Mouse (Mus musculus) left cerebral cortex, postnatal 4 days (tissue): ENCODE measurements at regions not wholly inside any gene's neighbourhood (a gene's known extent, or its start where the extent isn't known, plus 50 kb on each side); places are given as distances from the start of the nearest gene placed in this dataset.
A peak's percentile ranks its signal among the peaks of the same experiment; 100 is the strongest.

Source experiments
- DNase-seq: peaks from one replicate; pipeline ENCODE4 v3.0.0-alpha.2; 2022
- intact Hi-C: fragments of 180-260 bp; cut with DNase I; formaldehyde crosslinking; loops from one replicate; pipeline ENCODE4 v1.15.1; 2025

GRCm38 (mm10) chr2:137457061-137457753, 340.8 kb upstream of the Jag1 start:
- no peak for DNase-seq
- intact Hi-C loops: no loop called here

DNA sequence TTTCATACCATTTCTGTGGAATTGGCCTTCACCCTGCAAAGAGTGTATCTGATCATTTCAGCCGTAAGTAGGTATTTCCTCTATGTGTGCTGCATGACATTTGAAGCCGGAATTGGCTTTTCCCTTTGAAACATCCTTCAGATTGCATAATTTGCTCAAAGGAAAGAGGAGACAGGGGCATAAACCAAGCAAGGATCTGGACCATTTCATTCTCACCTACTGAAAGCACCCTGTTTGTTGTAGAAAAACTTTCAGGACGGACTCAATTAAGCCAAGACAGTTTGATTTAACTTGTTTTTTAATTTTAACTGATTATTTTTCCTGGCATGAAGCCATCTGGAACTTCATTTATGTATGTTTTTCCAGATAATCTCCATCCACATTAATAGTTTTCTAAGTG, 340.0 kb upstream of the Jag1 start:
- intact Hi-C loops: no loop called here
- DNase-seq: no peak

DNA sequence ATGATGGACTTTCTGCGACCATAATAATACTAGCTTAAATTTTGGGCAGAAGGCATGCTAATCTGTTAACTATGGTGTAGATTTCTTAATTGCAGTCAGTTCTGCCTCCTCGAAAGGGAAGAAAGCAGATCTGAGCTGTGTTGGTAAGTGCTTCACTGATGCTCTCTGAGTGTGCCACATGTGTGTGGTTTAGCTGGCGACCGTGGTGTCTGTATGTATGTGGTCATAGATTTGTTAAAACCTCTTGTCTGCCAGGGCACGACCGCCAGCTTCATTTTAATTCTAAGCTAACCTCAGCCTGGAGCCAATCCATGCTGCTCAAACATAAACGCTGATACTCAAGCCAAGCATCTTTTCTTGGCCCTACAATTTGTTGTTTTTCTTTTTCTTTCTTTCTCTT, 330.5 kb upstream of the Jag1 start:
- no peak for DNase-seq
- intact Hi-C loops: no loop called here

GRCm38 (mm10) chr2:137437741-137438140, 321.3 kb upstream of the Jag1 start:
- intact Hi-C loops: no loop called here

GRCm38 (mm10) chr2:137436161-137436560, 319.7 kb upstream of the Jag1 start:
- intact Hi-C loops: no loop called here
- no peak for DNase-seq

More at GRCm38 (mm10) chr2:137437741-137438140, 321.3 kb upstream of the Jag1 start:
- DNase-seq: no peak

DNA sequence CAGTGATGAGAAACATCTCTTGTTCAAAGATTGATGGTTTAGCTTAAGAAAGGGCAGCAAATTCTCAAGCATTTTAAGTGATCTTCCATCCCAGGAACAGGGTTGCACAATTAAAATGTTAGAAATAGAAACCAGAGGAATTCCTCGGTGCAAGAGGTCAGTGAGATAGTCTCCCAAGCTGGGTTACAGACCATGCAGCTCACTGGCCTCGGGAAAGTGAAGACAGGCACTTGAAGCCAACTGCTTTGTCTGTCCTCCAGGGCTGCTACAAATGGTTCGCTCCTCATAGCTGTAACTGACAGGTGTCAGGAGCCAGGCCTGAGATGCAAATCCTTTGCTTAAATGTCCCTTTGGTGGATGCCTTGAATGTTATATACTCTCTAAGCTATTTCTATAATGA, 306.2 kb upstream of the Jag1 start:
- intact Hi-C loops: no loop called here
- no peak for DNase-seq

DNA sequence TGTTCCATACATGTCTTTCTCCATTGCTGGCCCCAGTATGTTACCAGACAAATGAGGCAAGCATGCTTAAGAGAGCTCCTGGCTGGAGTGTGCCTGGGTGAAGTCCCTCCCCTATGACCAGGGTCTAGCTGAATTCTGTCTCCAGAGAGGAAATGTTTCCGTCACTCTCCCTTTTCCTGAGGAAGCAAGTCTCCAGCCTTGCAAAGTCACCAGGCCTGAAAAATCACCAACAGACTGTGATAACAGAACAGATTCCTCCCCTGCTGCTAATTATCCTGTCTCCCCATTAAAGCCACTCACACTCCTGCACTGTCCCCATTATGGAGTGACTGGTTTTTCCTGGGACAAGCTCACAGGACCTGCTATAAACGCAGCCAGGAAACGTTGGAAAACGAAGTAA, 303.2 kb upstream of the Jag1 start:
- no peak for DNase-seq
- intact Hi-C loops: no loop called here

- intact Hi-C loops: no loop called here
- DNase-seq: no peak
Observed at GRCm38 (mm10) chr2:137417691-137418090, 301.2 kb upstream of the Jag1 start.

DNA sequence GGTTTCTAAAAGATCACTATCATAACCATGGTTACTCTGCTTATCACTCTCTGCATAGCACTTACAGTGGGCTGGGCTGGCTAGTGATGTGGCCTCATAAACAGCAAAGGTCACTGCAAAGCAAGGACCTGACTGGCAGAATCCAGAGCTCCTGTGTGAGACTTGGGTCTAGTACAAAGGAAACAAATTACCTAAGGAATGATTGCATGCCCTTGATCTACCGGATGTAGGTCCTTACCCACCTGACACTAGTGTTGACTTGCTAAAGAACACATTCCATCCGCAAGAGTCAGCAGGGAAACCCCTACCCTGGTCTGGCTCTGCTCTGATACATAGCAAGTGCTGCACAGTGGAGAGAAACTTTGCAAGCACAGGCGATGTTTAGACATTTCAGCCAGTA, 297.0 kb upstream of the Jag1 start:
- intact Hi-C loops: no loop called here

GRCm38 (mm10) chr2:137409611-137410010, 293.2 kb upstream of the Jag1 start:
- intact Hi-C loops: no loop called here
- DNase-seq: no peak

More for the DNA sequence above, 297.0 kb upstream of the Jag1 start:
- no peak for DNase-seq

DNA sequence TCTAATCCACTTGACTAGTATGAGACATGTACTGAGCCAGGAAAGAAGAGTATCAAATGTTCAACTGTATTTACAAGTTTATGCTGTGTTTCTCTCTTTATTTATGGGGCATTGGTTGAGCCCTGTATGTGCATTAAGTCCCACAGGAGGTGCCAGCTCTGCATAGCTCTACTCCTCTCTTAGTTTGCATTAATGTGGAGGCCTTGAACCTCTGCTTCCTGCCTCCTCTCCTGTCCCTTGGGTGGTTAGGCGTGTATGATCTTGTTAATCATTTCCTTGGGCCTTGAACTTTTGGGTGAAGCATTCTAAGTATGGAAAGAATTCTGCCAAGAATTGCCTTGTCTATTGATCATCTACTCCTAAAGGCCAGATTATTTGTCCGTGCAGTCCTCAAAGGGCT, 291.9 kb upstream of the Jag1 start:
- intact Hi-C loops: no loop called here
- DNase-seq: no peak

DNA sequence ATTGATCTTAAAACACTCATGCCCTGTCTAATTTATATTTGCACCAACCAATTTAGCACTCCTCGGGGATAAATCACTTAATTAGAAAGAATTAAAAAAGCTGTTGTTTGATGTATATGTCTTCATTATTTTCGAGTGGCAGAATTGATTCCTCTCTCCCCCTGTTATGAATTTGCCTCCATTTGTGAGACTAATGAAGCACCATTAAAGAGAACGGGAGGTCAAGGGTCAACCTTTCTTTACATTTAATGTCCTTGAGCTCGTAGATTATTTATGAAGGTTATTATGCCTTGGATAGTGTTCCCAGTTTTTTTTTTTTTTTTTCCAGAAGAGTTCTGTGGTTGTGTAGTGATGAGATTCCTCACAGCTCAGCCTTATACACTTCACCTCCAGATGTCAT, 277.0 kb upstream of the Jag1 start:
- DNase-seq: no peak
- intact Hi-C loops: no loop called here

- intact Hi-C loops: no loop called here
- DNase-seq: no peak
Observed at GRCm38 (mm10) chr2:137379816-137380215, 263.4 kb upstream of the Jag1 start.

- intact Hi-C loops: no loop called here
- DNase-seq: no peak
Observed at GRCm38 (mm10) chr2:137375346-137375745, 258.9 kb upstream of the Jag1 start.

- intact Hi-C loops: no loop called here
- no peak for DNase-seq
Observed at GRCm38 (mm10) chr2:137371062-137371461, 254.6 kb upstream of the Jag1 start.

GRCm38 (mm10) chr2:137363006-137363405, 246.6 kb upstream of the Jag1 start:
- intact Hi-C loops: no loop called here
- no peak for DNase-seq

GRCm38 (mm10) chr2:137357181-137357738, 240.8 kb upstream of the Jag1 start:
- intact Hi-C loops: no loop called here
- DNase-seq: no peak

GRCm38 (mm10) chr2:137343736-137344135, 227.3 kb upstream of the Jag1 start:
- no peak for DNase-seq

DNA sequence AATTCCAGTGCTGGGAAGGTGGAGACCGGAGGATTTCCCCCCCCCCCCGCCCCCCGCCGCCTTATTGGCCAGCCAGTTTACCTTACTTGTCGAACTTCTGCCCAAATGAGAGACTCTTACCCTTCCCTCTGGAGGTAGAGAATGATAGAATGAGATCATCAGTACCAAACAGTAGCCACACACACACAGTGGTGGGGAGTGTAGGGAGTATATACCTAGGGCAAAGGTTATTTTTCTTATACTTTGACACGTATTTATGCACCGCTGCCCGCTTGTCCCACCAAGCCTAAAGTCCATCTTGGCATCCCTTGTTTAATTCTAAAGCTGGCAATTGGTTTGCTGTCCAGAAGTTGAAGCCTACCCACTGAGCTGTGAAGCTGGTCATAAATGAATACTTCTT, 213.6 kb upstream of the Jag1 start:
- no peak for DNase-seq
- intact Hi-C loops: no loop called here

More at GRCm38 (mm10) chr2:137343736-137344135, 227.3 kb upstream of the Jag1 start:
- intact Hi-C loops: no loop called here

GRCm38 (mm10) chr2:137323445-137323844, 207.0 kb upstream of the Jag1 start:
- intact Hi-C loops: no loop called here
- no peak for DNase-seq

GRCm38 (mm10) chr2:137310511-137310910, 194.1 kb upstream of the Jag1 start:
- intact Hi-C loops: no loop called here
- peak; percentile 25 for DNase-seq

DNA sequence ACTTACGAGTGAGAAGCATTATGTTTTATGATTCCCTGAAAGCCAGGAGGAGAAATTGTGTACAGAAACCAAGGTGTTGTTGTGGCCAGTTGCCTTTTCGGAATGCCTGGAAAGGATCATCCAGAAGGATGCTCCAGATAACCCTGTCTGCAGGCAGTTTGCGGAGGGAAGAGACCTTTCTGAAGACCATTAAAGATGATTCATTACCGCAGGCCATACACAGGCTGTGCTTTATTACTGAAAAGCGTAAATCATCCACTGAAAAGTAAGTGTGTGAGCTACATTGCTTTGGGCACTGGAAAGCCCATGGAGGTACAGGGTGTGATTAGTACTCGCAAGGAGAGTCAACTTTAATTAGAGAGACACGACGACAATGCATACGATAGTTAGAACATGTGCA, 191.7 kb upstream of the Jag1 start:
- intact Hi-C loops: no loop called here
- DNase-seq: no peak
